Mouse (Mus musculus): Measurements from ENCODE around the gene Gm2026. TPM values are rescaled to one million over a fixed set of nuclear protein-coding genes. Genes with fewer than 3 reads are reported as not detected.

Gm2026 gene
- 4.5 TPM for total RNA-seq (2023)

GRCm38 (mm10) chr2:175965031-175965430, at the start of gene Gm2026:
Gene Gm2026 (plus strand): TSS chr2:175965331.

GRCm38 (mm10) chr2:175931000-175931399, 34.1 kb upstream of the Gm2026 start, which contains the start of gene Zfp966:
Gene Zfp966 (minus strand): TSS chr2:175931100.

Other genes with a start within 250 kb of the Gm2026 start
- gene Gm2007, start 223.8 kb upstream of the Gm2026 start, total RNA-seq (2023) = not detected
- not detected for gene Gm14288, start 164.2 kb upstream of the Gm2026 start, total RNA-seq (2023)
- 4.5 TPM for gene Gm6710, start 96.1 kb upstream of the Gm2026 start, total RNA-seq (2023)
- 3.3 TPM for gene Zfp966, start 34.2 kb upstream of the Gm2026 start, total RNA-seq (2023)
- 2.2 TPM for gene Gm2004, start 184.5 kb downstream of the Gm2026 start, total RNA-seq (2023)